Mouse (Mus musculus): ENCODE results near the gene Slc43a3.
"Not testable (repeated sequence)": the region's sequence is repeated elsewhere in the genome, so short reads cannot be mapped to it uniquely, and the experiment has no call there.

Gene Slc43a3

GRCm38 (mm10) chr2:84936474-84937429, at the start of gene Slc43a3:
Gene Slc43a3 (plus strand): TSS chr2:84936579.
- no peak for DNase-seq

DNA sequence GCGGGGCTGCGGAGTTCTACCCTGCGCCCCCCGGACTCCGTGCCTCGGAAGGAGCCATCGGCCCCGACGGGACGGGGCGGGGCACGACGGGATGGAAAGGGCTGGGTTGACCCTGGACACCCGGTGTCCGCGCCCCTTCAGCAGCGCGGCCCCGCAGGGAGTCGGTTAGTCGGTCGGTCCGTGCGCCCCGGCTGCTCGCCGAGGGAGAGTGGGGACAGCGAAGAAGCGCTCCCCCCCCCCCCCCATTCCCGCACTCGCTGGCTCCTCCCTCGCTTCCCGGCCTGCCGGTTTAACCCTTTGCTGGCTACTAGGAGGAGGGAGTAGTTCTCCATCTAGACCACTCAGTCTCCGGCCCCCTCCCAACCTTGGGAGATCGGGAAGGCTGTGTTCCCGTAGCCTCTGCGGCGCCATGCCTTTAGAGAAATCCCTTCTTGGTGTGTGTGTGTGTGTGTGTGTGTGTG, 49.5 kb upstream of the Slc43a3 start:
- no peak for DNase-seq

- no peak for DNase-seq
Observed at GRCm38 (mm10) chr2:84887411-84888271, 48.7 kb upstream of the Slc43a3 start.

DNA sequence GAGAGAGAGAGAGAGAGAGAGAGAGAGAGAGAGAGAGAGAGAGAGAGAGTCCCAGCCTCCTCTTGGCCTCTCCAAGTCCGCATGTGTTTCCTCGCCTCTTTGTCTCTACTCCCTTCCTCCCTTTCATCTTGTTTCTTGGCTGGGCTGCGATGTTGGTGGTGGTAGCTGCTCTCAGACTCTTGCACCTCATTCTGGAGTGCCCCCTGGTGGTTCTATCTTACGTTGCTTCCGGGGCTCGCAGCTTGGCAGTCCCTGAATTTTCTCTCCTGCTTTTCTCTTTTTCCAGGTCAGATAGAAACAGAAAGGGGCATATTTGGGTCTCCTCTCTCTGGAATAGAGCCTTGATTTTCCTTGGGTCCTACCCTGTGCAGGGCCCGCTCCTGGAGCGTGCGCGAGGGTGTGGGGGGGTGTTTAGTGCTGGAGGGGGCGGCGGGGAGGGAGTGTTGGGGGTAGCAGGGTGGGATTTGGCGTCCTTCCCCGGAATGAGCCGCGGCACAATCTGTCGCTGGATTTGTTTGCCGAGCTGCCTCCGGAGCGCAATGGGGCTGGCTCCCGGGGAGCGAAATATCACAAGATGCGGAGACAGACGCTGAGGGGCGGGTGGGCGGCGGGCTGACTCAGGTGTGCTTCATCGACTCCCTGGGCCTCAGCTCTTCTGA, 47.6 kb upstream of the Slc43a3 start:
- DNase-seq = no peak

GRCm38 (mm10) chr2:84889316-84890044, 46.9 kb upstream of the Slc43a3 start:
- DNase-seq = no peak

- peak; percentile 59 for DNase-seq
Observed at GRCm38 (mm10) chr2:84890045-84890340, 46.4 kb upstream of the Slc43a3 start.

DNA sequence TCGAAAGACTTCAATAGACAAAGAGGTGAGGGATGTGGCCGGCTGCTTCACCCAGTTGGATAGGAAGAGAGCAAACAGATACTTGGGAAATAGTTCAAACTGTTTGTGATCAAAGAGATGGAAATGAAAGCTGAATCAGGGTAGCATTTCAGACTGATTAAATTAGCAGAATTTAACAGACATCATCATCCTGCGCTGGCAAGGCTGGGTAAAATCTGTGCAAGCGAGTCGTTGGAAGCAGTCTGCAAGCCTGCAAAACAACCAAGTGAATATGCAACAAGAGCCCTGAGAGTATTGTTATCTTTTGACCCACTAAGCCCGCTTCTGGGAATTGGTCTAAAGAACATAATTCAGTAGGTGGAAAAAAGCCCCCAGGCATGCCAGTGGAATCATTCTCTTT, 43.0 kb upstream of the Slc43a3 start:
- no peak for DNase-seq

DNA sequence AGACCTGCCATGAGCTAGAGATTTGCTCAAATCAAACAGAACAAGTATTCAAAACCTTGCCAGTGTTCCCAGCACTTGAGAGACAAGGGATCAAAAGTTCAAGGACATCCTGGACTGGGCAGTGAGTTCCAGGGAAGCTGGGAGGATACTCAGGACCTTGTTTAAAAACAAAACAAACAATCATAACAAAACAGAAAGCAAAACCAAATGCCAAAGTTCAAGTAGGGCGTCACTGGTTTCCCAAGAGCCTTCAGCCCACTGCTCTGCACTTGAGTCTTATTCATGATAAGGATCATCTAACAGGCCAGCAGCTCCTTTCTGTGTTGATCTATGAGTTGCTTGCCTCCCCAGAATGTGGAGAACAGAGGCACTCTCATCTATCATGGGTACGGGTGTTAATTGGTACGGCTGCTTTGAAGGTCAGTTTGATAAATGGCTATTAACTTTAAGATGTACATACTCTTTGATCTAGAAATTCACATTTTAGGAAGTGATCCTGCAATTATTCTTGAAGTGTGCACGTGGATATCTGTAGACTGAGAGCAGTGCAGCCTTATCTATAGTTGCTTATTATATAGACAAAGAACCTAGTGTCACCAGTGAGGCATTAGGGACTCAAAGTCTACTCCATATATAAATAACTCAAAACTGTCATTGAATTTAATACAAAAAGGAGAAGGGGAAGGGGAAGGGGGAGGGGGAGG, 40.7 kb upstream of the Slc43a3 start:
- no peak for DNase-seq

GRCm38 (mm10) chr2:84896686-84897085, 39.7 kb upstream of the Slc43a3 start:
- not testable (repeated sequence) for DNase-seq

DNA sequence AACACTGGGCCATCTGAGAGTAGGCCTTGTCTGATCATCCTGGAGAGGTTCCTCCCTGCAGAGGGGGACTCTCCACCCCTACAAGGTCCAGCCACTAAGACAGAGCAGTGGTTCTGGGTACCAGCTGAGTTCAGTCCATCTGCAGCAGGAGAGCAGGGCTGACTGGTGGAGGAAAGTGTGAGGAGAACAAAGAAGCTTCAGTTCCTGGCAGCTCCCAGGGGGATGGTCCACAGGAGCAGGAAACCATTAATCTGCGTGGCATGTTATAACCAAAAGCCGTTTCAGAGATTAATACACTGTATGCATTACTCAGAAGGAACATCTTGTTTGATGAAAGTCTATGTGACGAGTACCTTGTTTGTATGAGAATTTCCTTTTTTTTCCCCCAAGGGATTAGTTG, 23.7 kb upstream of the Slc43a3 start:
- DNase-seq = no peak

DNA sequence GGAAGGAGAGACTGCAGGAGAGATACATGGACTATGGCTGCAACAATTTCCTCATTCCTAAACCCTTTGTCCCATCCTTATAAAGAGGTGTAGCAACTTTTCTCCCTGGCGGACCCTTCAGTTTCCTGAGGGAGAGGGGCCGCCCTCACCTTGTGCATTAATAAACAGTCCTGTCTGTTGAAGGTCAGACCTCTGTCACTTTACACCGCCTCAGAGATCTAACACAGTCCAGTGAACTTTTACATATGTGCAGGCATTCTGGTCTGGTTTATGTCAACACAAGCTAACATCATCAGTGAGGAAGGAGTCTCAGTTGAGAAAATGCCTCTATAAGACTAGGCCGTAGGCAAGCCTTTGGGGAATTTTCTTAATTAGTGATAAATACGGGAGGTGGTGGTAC, 22.5 kb upstream of the Slc43a3 start:
- DNase-seq = no peak

GRCm38 (mm10) chr2:84915330-84915729, 21.0 kb upstream of the Slc43a3 start:
- no peak for DNase-seq

DNA sequence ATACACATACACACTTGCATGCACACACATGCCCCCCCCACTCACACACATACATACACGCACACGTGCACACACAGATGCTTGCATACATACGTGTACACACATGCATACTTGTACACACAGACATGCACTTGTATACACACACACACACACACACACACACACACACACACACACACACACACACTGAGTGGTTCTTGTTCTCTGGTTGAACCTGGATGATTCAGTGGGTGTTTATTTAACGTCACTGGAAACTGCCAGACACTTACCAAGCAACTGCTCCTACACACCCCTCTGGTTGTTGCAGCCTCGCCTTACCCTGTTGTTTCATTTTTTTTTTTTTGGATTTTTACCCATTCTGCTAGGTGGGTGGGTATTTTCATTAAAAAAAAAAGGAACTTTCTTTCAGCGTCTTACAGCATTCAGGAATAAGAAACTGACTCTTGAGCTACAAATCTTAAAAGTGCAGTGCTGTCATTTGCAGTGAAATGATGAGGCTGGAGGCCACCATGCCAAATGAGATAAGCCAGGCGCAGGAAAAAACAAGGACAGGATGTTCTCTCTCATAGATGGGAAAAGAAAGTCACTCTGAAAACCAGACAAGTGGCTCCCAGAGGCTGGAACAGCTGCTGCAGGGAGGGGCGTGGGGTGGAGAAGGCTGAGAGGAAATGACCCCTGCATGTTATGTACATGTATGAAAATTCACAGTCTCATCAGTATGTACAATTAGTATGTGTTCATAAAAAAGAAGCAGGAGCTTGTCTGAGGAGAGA, 19.6 kb upstream of the Slc43a3 start:
- DNase-seq = no peak

GRCm38 (mm10) chr2:84918188-84918587, 18.2 kb upstream of the Slc43a3 start:
- DNase-seq = no peak

GRCm38 (mm10) chr2:84919601-84920108, 16.7 kb upstream of the Slc43a3 start:
- DNase-seq = no peak

DNA sequence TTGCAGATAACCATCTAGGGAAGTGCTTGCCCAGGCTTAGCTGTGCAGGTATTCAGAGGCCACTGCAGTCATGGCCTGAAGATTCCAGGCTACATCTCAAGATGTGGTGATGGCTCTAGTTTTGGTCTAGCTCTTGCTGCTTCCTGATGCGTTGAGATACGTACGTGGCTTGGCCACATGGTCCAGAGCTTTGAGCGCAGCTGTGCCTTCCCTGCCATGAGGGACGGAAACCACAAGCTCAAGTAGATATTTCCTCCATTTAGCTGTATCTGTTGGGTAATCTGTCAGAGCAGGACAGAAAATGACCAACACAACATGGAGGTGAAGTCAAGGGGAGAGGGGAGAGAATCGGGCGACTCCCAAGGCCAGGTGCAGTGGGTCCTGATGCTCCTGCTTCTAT, 6.2 kb upstream of the Slc43a3 start:
- no peak for DNase-seq

- no peak for DNase-seq
Observed at GRCm38 (mm10) chr2:84933992-84934648, 2.3 kb upstream of the Slc43a3 start.

GRCm38 (mm10) chr2:84934649-84935007, 1.8 kb upstream of the Slc43a3 start:
- no peak for DNase-seq

- DNase-seq = no peak
Observed at GRCm38 (mm10) chr2:84935065-84935464, 1.3 kb upstream of the Slc43a3 start.

GRCm38 (mm10) chr2:84937491-84938150, 1.2 kb downstream of the Slc43a3 start:
- DNase-seq = no peak

Measured in cerebellum, adult 11-12 months (tissue).